Mouse (Mus musculus) bone marrow macrophage, adult 2 months (primary cell): ENCODE measurements around the gene Paqr5.

Source experiments
- CTCF ChIP-seq: IDR thresholded peaks from 2 replicates; pipeline ENCODE4 v1.5.1; 2012; ENCODE audit warnings: low read depth, mild to moderate bottlenecking, low read length, moderate library complexity
- POLR2A ChIP-seq: IDR thresholded peaks from 2 replicates; pipeline ENCODE4 v1.6.1; 2012; ENCODE audit warnings: mild to moderate bottlenecking, low read depth, low read length, borderline replicate concordance

GRCm38 (mm10) chr9:61915393-61916005 lies 111.2 kb downstream of the Paqr5 start:
- no peak for TF ChIP-seq CTCF
- no peak for TF ChIP-seq POLR2A
